Mouse (Mus musculus): ENCODE results near the gene Ttyh1.

DNA sequence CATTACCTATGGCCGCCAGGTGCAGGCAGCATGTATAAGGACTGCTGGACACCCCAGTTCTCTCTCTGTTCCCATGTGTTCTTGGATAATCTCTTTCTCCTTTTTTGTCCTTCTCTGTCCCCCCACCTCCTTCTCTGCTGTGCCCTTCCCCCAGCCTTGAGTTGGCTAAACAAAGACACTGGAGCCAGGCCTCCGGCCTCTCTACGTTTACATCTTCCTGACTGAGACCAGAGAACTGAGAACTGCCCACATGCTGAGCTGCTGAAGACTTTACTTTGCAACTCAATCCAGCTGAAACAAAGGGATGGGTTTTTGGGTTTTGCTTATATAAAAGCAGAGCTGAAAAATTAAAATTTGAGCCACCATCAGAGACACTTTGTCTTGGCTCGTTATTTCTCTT is 35.8 kb downstream of the Ttyh1 start:
- no peak for TF ChIP-seq EP300 (IDR thresholded peaks at IDR 0.05; ENCODE audit: low read depth)
- TF ChIP-seq CTCF (IDR thresholded peaks at IDR 0.05; ENCODE audit: low read depth) = no peak

All from liver, embryonic 14.5 days (tissue).